Mouse (Mus musculus): ENCODE results near the gene Bag6. TPM values are rescaled to one million over a fixed set of nuclear protein-coding genes. Genes with fewer than 3 reads are reported as not detected.

The Bag6 gene
- polyA plus RNA-seq, 1 experiment from 2014 or later: 75.1 TPM

Other genes with a start within 250 kb of the Bag6 start
- 1.2 TPM for gene C2, start 236.9 kb upstream of the Bag6 start, polyA plus RNA-seq (2017; shearing (Covaris generic))
- gene Ehmt2, start 236.7 kb upstream of the Bag6 start, polyA plus RNA-seq (2017; shearing (Covaris generic)): 57.8 TPM
- gene Slc44a4, start 220.7 kb upstream of the Bag6 start, polyA plus RNA-seq (2017; shearing (Covaris generic)): not detected
- 74.6 TPM for gene Neu1, start 203.9 kb upstream of the Bag6 start, polyA plus RNA-seq (2017; shearing (Covaris generic))
- gene Hspa1b, start 175.9 kb upstream of the Bag6 start, polyA plus RNA-seq (2017; shearing (Covaris generic)): 2,452 TPM
- 125 TPM for gene Gm20481, start 165.3 kb upstream of the Bag6 start, polyA plus RNA-seq (2017; shearing (Covaris generic))
- 1,550 TPM for gene Hspa1a, start 163.0 kb upstream of the Bag6 start, polyA plus RNA-seq (2017; shearing (Covaris generic))
- not detected for gene Hspa1l, start 162.5 kb upstream of the Bag6 start, polyA plus RNA-seq (2017; shearing (Covaris generic))
- gene Lsm2, start 153.3 kb upstream of the Bag6 start, polyA plus RNA-seq (2017; shearing (Covaris generic)): 47.6 TPM
- 182 TPM for gene Vars, start 134.2 kb upstream of the Bag6 start, polyA plus RNA-seq (2017; shearing (Covaris generic))
- 0.10 TPM for gene Vwa7, start 118.6 kb upstream of the Bag6 start, polyA plus RNA-seq (2017; shearing (Covaris generic))
- gene Sapcd1, start 107.2 kb upstream of the Bag6 start, polyA plus RNA-seq (2017; shearing (Covaris generic)): not detected
- 2.2 TPM for gene Msh5, start 88.4 kb upstream of the Bag6 start, polyA plus RNA-seq (2017; shearing (Covaris generic))
- gene Clic1, start 85.2 kb upstream of the Bag6 start, polyA plus RNA-seq (2017; shearing (Covaris generic)): 305 TPM
- gene Ddah2, start 76.1 kb upstream of the Bag6 start, polyA plus RNA-seq (2017; shearing (Covaris generic)): 1.00 TPM
- not detected for gene Ly6g6c, start 69.8 kb upstream of the Bag6 start, polyA plus RNA-seq (2017; shearing (Covaris generic))
- not detected for gene Mpig6b, start 69.0 kb upstream of the Bag6 start, polyA plus RNA-seq (2017; shearing (Covaris generic))
- gene Ly6g6e, start 58.3 kb upstream of the Bag6 start, polyA plus RNA-seq (2017; shearing (Covaris generic)): not detected
- not detected for gene Ly6g6d, start 57.1 kb upstream of the Bag6 start, polyA plus RNA-seq (2017; shearing (Covaris generic))
- not detected for gene Ly6g6f, start 49.6 kb upstream of the Bag6 start, polyA plus RNA-seq (2017; shearing (Covaris generic))
- gene Abhd16a, start 45.9 kb upstream of the Bag6 start, polyA plus RNA-seq (2017; shearing (Covaris generic)): 88.6 TPM
- gene Ly6g5c, start 26.9 kb upstream of the Bag6 start, polyA plus RNA-seq (2017; shearing (Covaris generic)): not detected
- 2.1 TPM for gene Ly6g5b, start 19.8 kb upstream of the Bag6 start, polyA plus RNA-seq (2017; shearing (Covaris generic))
- 43.9 TPM for gene Gpank1, start 13.7 kb upstream of the Bag6 start, polyA plus RNA-seq (2017; shearing (Covaris generic))
- 190 TPM for gene Csnk2b, start 13.1 kb upstream of the Bag6 start, polyA plus RNA-seq (2017; shearing (Covaris generic))
- gene D17H6S53E, start 8.8 kb upstream of the Bag6 start, polyA plus RNA-seq (2017; shearing (Covaris generic)): 0.75 TPM
- not detected for gene Apom, start 3.1 kb upstream of the Bag6 start, polyA plus RNA-seq (2017; shearing (Covaris generic))
- gene Prrc2a, start 29.7 kb downstream of the Bag6 start, polyA plus RNA-seq (2017; shearing (Covaris generic)): 38.6 TPM
- gene Aif1, start 40.9 kb downstream of the Bag6 start, polyA plus RNA-seq (2017; shearing (Covaris generic)): not detected
- 1.6 TPM for gene Lst1, start 53.3 kb downstream of the Bag6 start, polyA plus RNA-seq (2017; shearing (Covaris generic))
- gene Ltb, start 59.3 kb downstream of the Bag6 start, polyA plus RNA-seq (2017; shearing (Covaris generic)): 849 TPM
- gene Tnf, start 66.8 kb downstream of the Bag6 start, polyA plus RNA-seq (2017; shearing (Covaris generic)): 107 TPM
- 42.5 TPM for gene Lta, start 70.2 kb downstream of the Bag6 start, polyA plus RNA-seq (2017; shearing (Covaris generic))
- not detected for gene Gm16181, start 85.7 kb downstream of the Bag6 start, polyA plus RNA-seq (2017; shearing (Covaris generic))
- gene Atp6v1g2, start 98.5 kb downstream of the Bag6 start, polyA plus RNA-seq (2017; shearing (Covaris generic)): 4.8 TPM
- gene Nfkbil1, start 100.6 kb downstream of the Bag6 start, polyA plus RNA-seq (2017; shearing (Covaris generic)): 18.7 TPM
- gene Ddx39b, start 106.6 kb downstream of the Bag6 start, polyA plus RNA-seq (2017; shearing (Covaris generic)): 170 TPM
- 6,438 TPM for gene H2-D1, start 127.6 kb downstream of the Bag6 start, polyA plus RNA-seq (2017; shearing (Covaris generic))
- gene H2-Q1, start 185.2 kb downstream of the Bag6 start, polyA plus RNA-seq (2017; shearing (Covaris generic)): 0.26 TPM
- gene H2-Q2, start 207.1 kb downstream of the Bag6 start, polyA plus RNA-seq (2017; shearing (Covaris generic)): 47.9 TPM
- gene H2-Q4, start 244.4 kb downstream of the Bag6 start, polyA plus RNA-seq (2017; shearing (Covaris generic)): 69.3 TPM

Measured in effector memory CD4-positive, alpha-beta T cell, adult 5 months (primary cell).